ENCODE assay signal across 25 mouse cellular contexts in genomic region chr9:16342577-16342976, GRCm38 (mm10).
DNase-seq lines count a peak whose midpoint lies in the region; ATAC-seq and TF ChIP-seq lines count a peak whose summit lies in the region.
"Had no signal": no experiment of that assay in that cellular context is flagged by ENCODE, and none has a peak within 500 bp of the region (broad histone marks: within the 10 kb centered on the region; RNA-seq: fewer than 3 reads in every experiment).

No protein-coding gene starts in this region.

- H3K9ac ChIP-seq in liver, postnatal 0 days (replicated peaks) = no peak overlapping the region
- H3K9ac ChIP-seq in liver, embryonic 12.5 days = no peak overlapping the region
- H3K9ac ChIP-seq in liver, embryonic 14.5 days (replicated peaks) = no peak overlapping the region
- no peak overlapping the region for H3K9ac ChIP-seq in hindbrain, embryonic 12.5 days
- H3K9ac ChIP-seq: embryonic facial prominence, embryonic 13.5 days; embryonic facial prominence, embryonic 15.5 days; forebrain, embryonic 12.5 days had no signal

- TF ChIP-seq EP300 in liver, postnatal 0 days (IDR thresholded peaks at IDR 0.05; ENCODE audit: low read depth) = no peak
- peak; percentile 41 for TF ChIP-seq EP300 in liver, embryonic 14.5 days (IDR thresholded peaks at IDR 0.05; ENCODE audit: low read depth)

- no peaks in the 10 kb centered on the region for H3K27me3 ChIP-seq in liver, postnatal 0 days (ENCODE audit: insufficient read depth, low read length)
- no peaks in the 10 kb centered on the region for H3K27me3 ChIP-seq in liver, embryonic 12.5 days (replicated peaks)
- H3K27me3 ChIP-seq in liver, embryonic 14.5 days (ENCODE audit: control insufficient read depth, insufficient read depth, low read length) = no peaks in the 10 kb centered on the region
- no peaks in the 10 kb centered on the region for H3K27me3 ChIP-seq in hindbrain, embryonic 12.5 days
- H3K27me3 ChIP-seq: CH12.LX; embryonic facial prominence, embryonic 13.5 days; embryonic facial prominence, embryonic 15.5 days; forebrain, embryonic 12.5 days had no signal

- no peak for TF ChIP-seq CTCF in liver, postnatal 0 days (IDR thresholded peaks at IDR 0.05; ENCODE audit: low read depth)
- no peak for TF ChIP-seq CTCF in liver, embryonic 14.5 days (IDR thresholded peaks at IDR 0.05; ENCODE audit: low read depth)

- no peaks in the 10 kb centered on the region for H3K9me3 ChIP-seq in liver, postnatal 0 days (ENCODE audit: low read length)
- no peaks in the 10 kb centered on the region for H3K9me3 ChIP-seq in liver, embryonic 12.5 days (replicated peaks)
- H3K9me3 ChIP-seq in liver, embryonic 14.5 days (ENCODE audit: control insufficient read depth, low read length) = no peaks in the 10 kb centered on the region
- no peaks in the 10 kb centered on the region for H3K9me3 ChIP-seq in hindbrain, embryonic 12.5 days (replicated peaks)
- H3K9me3 ChIP-seq: embryonic facial prominence, embryonic 13.5 days; embryonic facial prominence, embryonic 15.5 days; forebrain, embryonic 10.5 days; forebrain, embryonic 12.5 days; G1E had no signal

- no peaks in the 10 kb centered on the region for H3K36me3 ChIP-seq in liver, postnatal 0 days (replicated peaks; ENCODE audit: insufficient read depth, low read length)
- no peaks in the 10 kb centered on the region for H3K36me3 ChIP-seq in liver, embryonic 12.5 days
- H3K36me3 ChIP-seq in liver, embryonic 14.5 days (replicated peaks; ENCODE audit: control insufficient read depth, insufficient read depth, low read depth) = no peaks in the 10 kb centered on the region
- H3K36me3 ChIP-seq in hindbrain, embryonic 12.5 days = no peaks in the 10 kb centered on the region
- H3K36me3 ChIP-seq: embryonic facial prominence, embryonic 13.5 days; embryonic facial prominence, embryonic 15.5 days; forebrain, embryonic 10.5 days; forebrain, embryonic 12.5 days; G1E had no signal

- no peak overlapping the region for H3K4me3 ChIP-seq in liver, postnatal 0 days (ENCODE audit: low read depth, low read length)
- H3K4me3 ChIP-seq in liver, embryonic 12.5 days = no peak overlapping the region
- H3K4me3 ChIP-seq in liver, embryonic 14.5 days (ENCODE audit: insufficient read depth in 1 of 2, low read depth in 2 of 2, low read length in 2 of 2) = no peak overlapping the region
- no peak overlapping the region for H3K4me3 ChIP-seq in hindbrain, embryonic 12.5 days
- H3K4me3 ChIP-seq: embryonic facial prominence, embryonic 13.5 days; embryonic facial prominence, embryonic 15.5 days; erythroblast, embryonic 14.5 days; forebrain, embryonic 10.5 days; forebrain, embryonic 12.5 days had no signal

- WGBS in liver, postnatal 0 days (ENCODE audit: insufficient replicate concordance) = 71% methylated on average over 8 of the region's 8 CpGs
- 45% methylated on average over 8 of the region's 8 CpGs for WGBS in liver, embryonic 12.5 days (ENCODE audit: insufficient replicate concordance)
- 43% methylated on average over 8 of the region's 8 CpGs for WGBS in liver, embryonic 14.5 days (ENCODE audit: insufficient replicate concordance)
- WGBS in hindbrain, embryonic 12.5 days = 82% methylated on average over 8 of the region's 8 CpGs

- H3K27ac ChIP-seq in liver, postnatal 0 days (ENCODE audit: low read depth) = no peak overlapping the region
- H3K27ac ChIP-seq in liver, embryonic 12.5 days = no peak overlapping the region
- no peak overlapping the region for H3K27ac ChIP-seq in liver, embryonic 14.5 days
- H3K27ac ChIP-seq in hindbrain, embryonic 12.5 days = no peak overlapping the region
- H3K27ac ChIP-seq: embryonic facial prominence, embryonic 13.5 days; embryonic facial prominence, embryonic 15.5 days; forebrain, embryonic 10.5 days; forebrain, embryonic 12.5 days had no signal

- DNase-seq in liver = peak; percentile 9
- DNase-seq in liver, postnatal 0 days = no peak
- DNase-seq in liver, embryonic 14.5 days (ENCODE audit: low read depth in 3 of 3, low spot score in 3 of 3) = peak in 1 of 3 experiments; percentile 1
- no peak for DNase-seq in kidney, postnatal 25 days
- DNase-seq: adrenal gland, adult 2 months; adrenal gland, postnatal 10 days; adrenal gland, postnatal 25 days; B cell, adult 2 months; cerebellum, adult 11 months; cerebellum, adult 18-20 months; cerebellum, adult 8-10 months; cerebellum, adult 9-11 months; cerebellum, postnatal 14 days; cerebellum, postnatal 36 days; embryo, embryonic 11 days had no signal

- H3K4me1 ChIP-seq in liver, postnatal 0 days (ENCODE audit: insufficient read depth) = no peaks in the 10 kb centered on the region
- H3K4me1 ChIP-seq in liver, embryonic 12.5 days = peaks cover 9% of the 10 kb centered on the region; the same call in 1 of the 2 replicates
- peaks cover 0 to 3% of the 10 kb centered on the region in 2 experiments; a peak in 1 of 4 replicates for H3K4me1 ChIP-seq in liver, embryonic 14.5 days (replicated peaks; ENCODE audit: control insufficient read depth in 2 of 2, insufficient read depth in 2 of 2, low read length in 1 of 2)
- H3K4me1 ChIP-seq in hindbrain, embryonic 12.5 days = peaks cover 8% of the 10 kb centered on the region
- H3K4me1 ChIP-seq: embryonic facial prominence, embryonic 13.5 days; embryonic facial prominence, embryonic 15.5 days had no signal

- no peak overlapping the region for H3K4me2 ChIP-seq in liver, postnatal 0 days (ENCODE audit: low read depth, low read length)
- H3K4me2 ChIP-seq in liver, embryonic 12.5 days = no peak overlapping the region
- H3K4me2 ChIP-seq in liver, embryonic 14.5 days (ENCODE audit: low read depth) = no peak overlapping the region
- H3K4me2 ChIP-seq in hindbrain, embryonic 12.5 days (replicated peaks) = no peak overlapping the region
- H3K4me2 ChIP-seq: embryonic facial prominence, embryonic 13.5 days; embryonic facial prominence, embryonic 15.5 days; forebrain, embryonic 12.5 days had no signal

- ATAC-seq in liver, postnatal 0 days = no peak
- peak; percentile 81 for ATAC-seq in liver, embryonic 12.5 days
- ATAC-seq in liver, embryonic 14.5 days (ENCODE audit: insufficient read depth) = peak; percentile 59; the same call in 1 of the 2 replicates
- no peak for ATAC-seq in hindbrain, embryonic 12.5 days (ENCODE audit: low FRiP score)
- ATAC-seq: CD4-positive, CD25-positive, alpha-beta regulatory T cell, adult 4 months had no signal

Comparison
In these comparisons a context has a peak if more than half of its experiments do, and no peak if none do; other contexts are left out.
1. ATAC-seq: peak in liver, embryonic 12.5 days (single experiment) and liver, embryonic 14.5 days (single experiment); none in liver, postnatal 0 days (single experiment) and hindbrain, embryonic 12.5 days (single experiment).